Mouse (Mus musculus) megakaryocyte, adult 5-6 weeks (primary cell): Measurements from ENCODE around the gene Tmem123. TPM values are rescaled to one million over a fixed set of nuclear protein-coding genes. Genes with fewer than 3 reads are reported as not detected.
A peak's percentile ranks its signal among the peaks of the same experiment; 100 is the strongest.

ENCODE experiments used
- ATAC-seq: 2 replicates; pipeline ENCODE4 v1.8.0; 2016; ENCODE audit warnings: mild to moderate bottlenecking, inconsistent platforms; ENCODE audit not compliant: poor library complexity, severe bottlenecking
- total RNA-seq, 2 experiments: library from RNA; stranded (forward) in 1 of 2; stranded (reverse) in 1 of 2; fragments of 153-499, 151-499 nt in 1 of 2; fragments of 221-1000, 200-1000 nt in 1 of 2; gene quantifications; 2 replicates each; pipeline versions ENCODE4 v1.2.3 to v1.2.4; 2015 to 2017

The Tmem123 gene
- total RNA-seq, 2 experiments from 2014 or later = 113 to 121 TPM

DNA sequence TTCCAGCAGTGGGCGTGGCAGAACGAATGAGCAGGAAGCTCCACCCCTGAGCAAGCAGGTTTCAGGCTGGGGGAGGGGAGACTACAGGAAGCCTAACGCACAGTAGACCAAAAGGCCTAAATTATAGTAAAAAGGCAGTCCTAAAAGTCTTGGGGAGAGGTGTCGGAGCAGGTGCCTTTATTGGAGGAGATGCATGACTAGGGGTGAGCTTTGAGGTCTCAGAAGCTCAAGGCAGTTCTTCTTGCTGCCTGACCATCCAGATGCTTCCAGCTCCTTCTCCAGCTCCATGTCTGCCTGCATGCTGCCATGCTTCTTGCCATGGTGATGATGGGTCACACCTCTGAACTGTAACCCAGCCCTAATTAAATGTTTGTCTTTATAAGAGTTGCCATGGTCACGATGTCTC is 41.3 kb downstream of the Tmem123 start:
- no peak for ATAC-seq

GRCm38 (mm10) chr9:7822758-7823157 is 58.9 kb downstream of the Tmem123 start:
- 0 out of 2 replicates have a peak, but pooled peaks have one; percentile 39 for ATAC-seq

GRCm38 (mm10) chr9:7824916-7825315 is 61.1 kb downstream of the Tmem123 start:
- peak; percentile 79 for ATAC-seq

- ATAC-seq = no peak
Observed at GRCm38 (mm10) chr9:7828706-7829105, 64.9 kb downstream of the Tmem123 start.

DNA sequence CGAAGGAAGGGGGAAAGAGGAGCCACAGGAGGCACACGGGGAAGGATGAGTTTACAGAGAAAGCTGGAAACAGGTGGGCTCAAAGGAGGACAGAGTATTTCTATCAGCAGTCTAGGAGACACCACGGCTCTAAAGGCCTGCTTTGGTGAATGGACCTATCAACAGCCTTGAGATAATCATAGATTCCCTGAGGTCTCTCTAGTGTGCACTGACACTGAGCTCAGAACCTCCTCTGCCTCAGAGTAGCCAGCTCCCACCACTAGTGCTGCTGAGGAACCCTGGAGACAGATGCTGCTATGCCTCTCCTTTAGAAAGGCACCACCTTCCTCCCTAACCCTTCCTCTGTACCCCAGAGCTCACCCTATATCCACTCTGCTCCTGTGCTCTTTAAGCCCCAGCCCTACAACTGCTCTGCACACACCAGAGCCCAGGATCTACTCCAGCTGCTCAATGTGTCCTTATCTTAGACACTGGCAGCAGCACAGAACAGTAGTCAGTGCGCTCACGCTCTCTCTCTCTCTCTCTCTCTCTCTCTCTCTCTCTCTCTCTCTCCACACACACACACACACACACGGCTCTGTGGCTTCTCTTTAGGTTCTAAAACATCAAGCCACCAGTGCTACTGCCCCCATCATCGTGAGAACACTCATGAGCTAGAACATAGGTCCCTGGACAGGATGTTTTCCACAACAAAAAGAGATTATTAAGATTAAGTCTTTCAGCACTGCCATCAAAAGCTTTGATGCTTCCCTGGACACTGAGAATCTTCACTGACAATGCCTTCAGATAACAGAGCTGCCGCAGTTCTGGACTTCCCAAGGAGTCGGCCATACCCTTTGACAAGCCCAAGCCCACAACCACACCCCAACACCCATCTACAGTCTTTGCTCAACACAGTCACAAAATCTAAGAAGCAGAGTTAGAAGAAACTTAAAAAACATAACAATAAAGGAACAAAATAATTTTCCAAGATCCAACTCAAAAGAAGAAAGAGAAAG is 66.0 kb downstream of the Tmem123 start:
- ATAC-seq = peak; percentile 40

GRCm38 (mm10) chr9:7833421-7833820 is 69.6 kb downstream of the Tmem123 start:
- ATAC-seq = no peak

GRCm38 (mm10) chr9:7835302-7835701 is 71.5 kb downstream of the Tmem123 start:
- no peak for ATAC-seq

GRCm38 (mm10) chr9:7836331-7836730 is 72.5 kb downstream of the Tmem123 start:
- ATAC-seq = peak; percentile 50

DNA sequence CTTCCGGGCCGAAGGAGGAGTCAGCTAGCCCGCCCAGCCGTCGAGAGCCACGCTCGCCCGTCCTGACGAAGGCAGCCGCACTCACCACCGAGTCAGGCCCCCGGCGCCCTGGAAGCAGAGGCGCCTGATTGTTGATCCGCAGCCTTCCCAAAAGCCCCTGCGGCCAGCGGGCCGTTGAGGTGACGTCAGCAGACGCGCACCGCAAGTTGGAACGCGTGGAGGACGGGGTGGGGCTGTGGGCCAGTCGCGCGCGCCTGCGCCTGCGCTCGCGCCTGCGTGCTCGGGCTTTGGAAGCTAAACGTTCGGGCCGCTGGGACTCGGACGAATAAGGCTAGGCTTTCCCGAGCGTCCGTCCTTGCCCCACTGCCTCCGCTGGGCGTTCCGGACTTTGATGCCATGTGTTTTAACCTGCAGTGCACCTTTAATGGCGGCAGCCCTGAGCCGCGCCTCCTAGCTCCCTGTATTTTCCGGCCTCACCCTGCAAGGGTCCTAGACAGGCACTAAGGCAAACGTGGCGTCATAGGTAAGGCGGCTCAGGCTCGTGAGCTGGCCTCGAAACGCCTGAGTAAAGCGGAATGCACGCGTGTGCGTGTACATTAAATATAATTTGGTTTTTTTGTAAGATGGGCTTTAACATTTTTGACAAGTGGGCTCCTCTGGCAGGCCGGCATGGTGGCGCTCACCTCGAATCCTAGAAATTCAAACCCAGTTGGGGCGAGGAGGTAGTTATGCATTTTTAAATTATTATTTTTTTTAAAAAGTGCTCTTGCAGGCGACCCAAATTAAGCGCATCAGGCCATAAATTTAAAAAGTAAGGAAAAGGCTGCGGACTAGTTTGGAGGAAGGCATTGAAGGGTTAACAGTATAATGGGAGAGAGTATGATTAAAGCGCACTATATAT is 73.3 kb downstream of the Tmem123 start, which contains the start of gene Birc2:
Gene Birc2, minus strand, starts transcription at position 160 of the 901 bp plus-strand sequence.
- peak; percentile 91 for ATAC-seq

GRCm38 (mm10) chr9:7837806-7838440 is 74.1 kb downstream of the Tmem123 start:
- ATAC-seq = no peak

GRCm38 (mm10) chr9:7841221-7841620 is 77.4 kb downstream of the Tmem123 start:
- no peak for ATAC-seq

Other genes with a start within 250 kb of the Tmem123 start
- 404 and 435 TPM in 2 replicates for gene Mmp8, start 205.6 kb upstream of the Tmem123 start, total RNA-seq (2015)
- gene Mmp8, start 205.6 kb upstream of the Tmem123 start, total RNA-seq (2017) = 512 and 543 TPM in 2 replicates
- 0.13 and 0.21 TPM in 2 replicates for gene Mmp27, start 192.6 kb upstream of the Tmem123 start, total RNA-seq (2015)
- gene Mmp27, start 192.6 kb upstream of the Tmem123 start, total RNA-seq (2017) = 0.45 and 0.66 TPM in 2 replicates
- not detected in 2 replicates for gene Mmp20, start 135.8 kb upstream of the Tmem123 start, total RNA-seq (2015)
- gene Mmp20, start 135.8 kb upstream of the Tmem123 start, total RNA-seq (2017) = not detected in 2 replicates
- gene Mmp7, start 72.0 kb upstream of the Tmem123 start, total RNA-seq (2015) = not detected in 2 replicates
- not detected in 2 replicates for gene Mmp7, start 72.0 kb upstream of the Tmem123 start, total RNA-seq (2017)
- gene Birc2, start 73.0 kb downstream of the Tmem123 start, total RNA-seq (2015) = 28.5 and 29.5 TPM in 2 replicates
- 37.3 TPM in 2 replicates for gene Birc2, start 73.0 kb downstream of the Tmem123 start, total RNA-seq (2017)
- 84.4 and 87.7 TPM in 2 replicates for gene Birc3, start 109.1 kb downstream of the Tmem123 start, total RNA-seq (2015)
- gene Birc3, start 109.1 kb downstream of the Tmem123 start, total RNA-seq (2017) = 128 TPM in 2 replicates
- gene Yap1, start 240.6 kb downstream of the Tmem123 start, total RNA-seq (2015) = not detected in 2 replicates
- 0.04 TPM in 1 of 2 replicates, not detected in the other for gene Yap1, start 240.6 kb downstream of the Tmem123 start, total RNA-seq (2017)